9 mouse cellular contexts compared by ENCODE assay signal in genomic region chr1:98190741-98191140, GRCm38 (mm10).
DNase-seq lines count a peak whose midpoint lies in the region; ATAC-seq lines count a peak whose summit lies in the region.
"Had no signal": no experiment of that assay in that cellular context is flagged by ENCODE, and none has a peak within 500 bp of the region (broad histone marks: within the 10 kb centered on the region; RNA-seq: fewer than 3 reads in every experiment).

No protein-coding gene starts in this region.

- no peak overlapping the region for H3K9ac ChIP-seq in hindbrain, embryonic 16.5 days (ENCODE audit: low read depth, low read length)
- H3K9ac ChIP-seq in neural tube, embryonic 15.5 days (replicated peaks), result no peak overlapping the region

- H3K27me3 ChIP-seq in embryonic facial prominence, embryonic 10.5 days (replicated peaks; ENCODE audit: low read depth, poor library complexity, severe bottlenecking), result no peaks in the 10 kb centered on the region
- no peaks in the 10 kb centered on the region for H3K27me3 ChIP-seq in hindbrain, embryonic 16.5 days (replicated peaks; ENCODE audit: control insufficient read depth, insufficient read depth, low read length)
- H3K27me3 ChIP-seq in neural tube, embryonic 15.5 days (replicated peaks), result no peaks in the 10 kb centered on the region

- peaks cover 13% of the 10 kb centered on the region for H3K4me1 ChIP-seq in embryonic facial prominence, embryonic 10.5 days
- H3K4me1 ChIP-seq in hindbrain, embryonic 16.5 days (ENCODE audit: control insufficient read depth, insufficient read depth, low read depth, low read length), result peaks cover 24% of the 10 kb centered on the region
- peaks cover 28% of the 10 kb centered on the region for H3K4me1 ChIP-seq in neural tube, embryonic 15.5 days

- intact Hi-C loops in gastrocnemius, postnatal 14 days (cut with DNase I; ENCODE audit: low total_unique reads), result no loop called here

- 46% methylated on average over 6 of the region's 6 CpGs for WGBS in embryonic facial prominence, embryonic 10.5 days
- 14% methylated on average over 6 of the region's 6 CpGs for WGBS in hindbrain, embryonic 16.5 days
- 29% methylated on average over 6 of the region's 6 CpGs for WGBS in neural tube, embryonic 15.5 days

- H3K4me3 ChIP-seq in embryonic facial prominence, embryonic 10.5 days, result no peak overlapping the region
- no peak overlapping the region for H3K4me3 ChIP-seq in hindbrain, embryonic 16.5 days (ENCODE audit: low read length)
- no peak overlapping the region for H3K4me3 ChIP-seq in neural tube, embryonic 15.5 days (replicated peaks)

- no peaks in the 10 kb centered on the region for H3K9me3 ChIP-seq in embryonic facial prominence, embryonic 10.5 days
- no peaks in the 10 kb centered on the region for H3K9me3 ChIP-seq in hindbrain, embryonic 16.5 days (ENCODE audit: control insufficient read depth, low read length)
- H3K9me3 ChIP-seq in neural tube, embryonic 15.5 days (replicated peaks), result no peaks in the 10 kb centered on the region

- H3K27ac ChIP-seq in embryonic facial prominence, embryonic 10.5 days (replicated peaks), result 0 out of 2 replicates have a peak overlapping the region, but pooled peaks have one; percentile 19
- peak overlapping the region; percentile 68 for H3K27ac ChIP-seq in hindbrain, embryonic 16.5 days (ENCODE audit: low read depth, low read length)
- peak overlapping the region; percentile 69 for H3K27ac ChIP-seq in neural tube, embryonic 15.5 days (replicated peaks)

- DNase-seq in layer of hippocampus, adult 11-12 months (ENCODE audit: low spot score), result peak; percentile 7
- DNase-seq in layer of hippocampus, adult 9-10 months (ENCODE audit: low spot score), result no peak
- no peak for DNase-seq in embryonic facial prominence, embryonic 10.5 days (ENCODE audit: low spot score)
- no peak for DNase-seq in gastrocnemius, postnatal 14 days
- DNase-seq: kidney, postnatal 36 days had no signal

- peak; percentile 31; the same call in 1 of the 2 replicates for ATAC-seq in hindbrain, embryonic 16.5 days
- ATAC-seq in neural tube, embryonic 15.5 days (ENCODE audit: low FRiP score), result peak; percentile 56; the same call in 1 of the 2 replicates
- no peak for ATAC-seq in erythroblast, adult 5-6 weeks (replicated peaks; ENCODE audit: low FRiP score, poor library complexity, severe bottlenecking)
- no peak for ATAC-seq in megakaryocyte progenitor cell, adult 5-6 weeks (replicated peaks; ENCODE audit: poor library complexity)

- no peak overlapping the region for H3K4me2 ChIP-seq in hindbrain, embryonic 16.5 days (ENCODE audit: low read length)
- 0 out of 2 replicates have a peak overlapping the region, but pooled peaks have one; percentile 9 for H3K4me2 ChIP-seq in neural tube, embryonic 15.5 days

- H3K36me3 ChIP-seq in embryonic facial prominence, embryonic 10.5 days (replicated peaks), result no peaks in the 10 kb centered on the region
- no peaks in the 10 kb centered on the region for H3K36me3 ChIP-seq in hindbrain, embryonic 16.5 days (ENCODE audit: control insufficient read depth, insufficient read depth, low read length)
- H3K36me3 ChIP-seq in neural tube, embryonic 15.5 days, result no peaks in the 10 kb centered on the region

Comparison
In these comparisons a context has a peak if more than half of its experiments do, and no peak if none do; other contexts are left out.
1. H3K27ac ChIP-seq: peak in every context shown above with its lines; median percentile 69 in neural tube, embryonic 15.5 days; 68 in hindbrain, embryonic 16.5 days; 19 in embryonic facial prominence, embryonic 10.5 days.
2. ATAC-seq: peak in hindbrain, embryonic 16.5 days (single experiment) and neural tube, embryonic 15.5 days (single experiment); none in erythroblast, adult 5-6 weeks (single experiment) and megakaryocyte progenitor cell, adult 5-6 weeks (single experiment).